Mouse (Mus musculus): ENCODE results near the gene Egln3.

Egln3 gene

DNA sequence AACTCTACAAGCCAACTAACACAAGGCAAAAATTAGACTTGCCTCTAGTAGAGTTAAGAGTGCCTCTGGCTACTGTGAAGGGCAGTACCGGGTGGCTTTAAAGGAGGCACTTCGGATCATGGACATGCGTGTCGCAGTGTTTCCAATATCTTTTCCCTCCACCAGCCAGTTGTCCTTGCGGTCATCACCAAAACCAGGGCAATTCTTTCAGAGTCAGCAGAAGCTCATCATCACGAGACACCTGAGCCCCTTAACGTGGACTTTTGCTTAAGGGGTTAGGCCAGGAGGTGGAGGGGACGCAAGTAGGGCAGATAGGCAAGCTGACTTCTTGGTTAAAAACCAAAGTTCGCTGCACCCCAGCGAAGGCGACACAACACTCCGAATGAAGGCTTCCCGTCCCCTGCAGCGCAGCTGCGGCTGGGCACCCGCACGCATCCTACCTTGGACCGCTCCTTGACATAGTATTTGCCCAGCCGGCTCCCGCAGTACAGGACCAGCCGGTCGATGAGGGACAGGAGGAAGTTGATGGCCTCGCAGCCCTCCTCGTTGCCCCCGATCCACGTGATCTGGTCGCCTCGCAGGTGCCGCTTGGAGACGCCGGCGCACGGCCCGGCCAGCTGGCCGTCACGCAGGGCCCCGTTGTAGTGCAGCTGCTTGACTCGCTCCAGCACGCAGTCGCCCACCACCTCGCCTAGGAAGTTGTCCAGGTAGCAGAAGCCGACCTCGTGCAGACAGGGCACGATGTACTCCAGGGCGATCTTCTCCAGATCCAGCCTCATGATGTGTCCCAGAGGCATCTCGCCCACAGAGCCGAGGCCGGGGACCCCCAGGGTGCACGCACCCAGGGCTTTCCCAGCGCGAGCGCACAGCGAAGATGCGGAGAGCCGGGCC is 650 bp downstream of the Egln3 start:
- DNase-seq (ENCODE audit: low spot score): no peak

DNA sequence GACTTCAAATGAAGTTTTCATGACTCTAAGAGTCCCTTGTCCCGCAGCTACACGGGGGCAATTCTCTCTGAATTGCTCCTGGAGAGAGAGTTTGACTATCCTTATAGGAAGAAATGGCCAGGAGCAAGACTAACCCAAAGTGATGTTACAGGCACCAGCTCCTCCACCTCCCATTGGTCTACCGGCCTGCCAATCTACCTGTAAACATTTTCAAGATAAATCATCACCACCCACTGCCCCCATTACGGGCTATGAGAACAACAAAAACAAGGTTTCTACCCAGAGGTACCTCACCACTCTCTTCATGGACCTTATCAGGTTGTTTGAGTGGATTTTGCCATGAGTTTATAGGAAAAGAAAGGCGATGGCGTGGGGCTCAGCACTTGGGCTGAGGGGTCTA is 1.4 kb downstream of the Egln3 start:
- no peak for DNase-seq (ENCODE audit: low spot score)

DNA sequence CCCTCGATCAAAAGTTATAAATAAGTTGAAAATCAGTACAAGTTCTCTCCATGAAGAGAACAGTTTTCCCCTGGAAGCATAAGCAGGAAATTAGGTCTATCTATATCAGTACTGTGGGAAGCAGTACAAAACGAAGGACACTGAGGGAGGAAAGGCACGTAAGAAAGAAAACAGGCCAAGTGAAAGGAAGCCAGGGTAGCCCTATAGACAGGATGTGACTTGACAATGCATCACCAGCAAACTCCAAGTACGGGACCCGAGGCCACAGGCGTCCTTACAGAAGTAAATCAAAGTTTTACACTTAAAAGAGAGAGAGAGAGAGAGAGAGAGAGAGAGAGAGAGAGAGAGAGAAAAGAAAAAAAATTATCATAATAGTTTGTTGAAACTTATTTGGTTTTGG is 2.8 kb downstream of the Egln3 start:
- no peak for DNase-seq (ENCODE audit: low spot score)

DNA sequence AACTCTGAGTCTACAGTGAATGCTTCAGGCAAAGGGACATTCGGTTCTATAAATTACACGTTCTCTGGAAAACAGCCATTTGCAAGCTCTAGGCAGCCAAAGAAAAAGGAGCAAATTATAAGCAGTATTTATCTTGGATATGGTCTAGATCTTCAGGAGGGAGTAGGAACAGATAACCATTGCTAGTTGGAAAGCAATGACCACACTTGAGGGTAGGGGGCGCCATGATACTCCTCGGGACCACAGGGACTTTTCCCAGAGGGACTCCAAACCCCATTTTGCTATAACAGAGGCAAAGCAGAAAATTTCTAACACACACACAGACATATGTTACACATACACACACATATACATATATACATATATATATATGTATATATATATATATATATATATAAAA is 3.5 kb downstream of the Egln3 start:
- no peak for DNase-seq (ENCODE audit: low spot score)

DNA sequence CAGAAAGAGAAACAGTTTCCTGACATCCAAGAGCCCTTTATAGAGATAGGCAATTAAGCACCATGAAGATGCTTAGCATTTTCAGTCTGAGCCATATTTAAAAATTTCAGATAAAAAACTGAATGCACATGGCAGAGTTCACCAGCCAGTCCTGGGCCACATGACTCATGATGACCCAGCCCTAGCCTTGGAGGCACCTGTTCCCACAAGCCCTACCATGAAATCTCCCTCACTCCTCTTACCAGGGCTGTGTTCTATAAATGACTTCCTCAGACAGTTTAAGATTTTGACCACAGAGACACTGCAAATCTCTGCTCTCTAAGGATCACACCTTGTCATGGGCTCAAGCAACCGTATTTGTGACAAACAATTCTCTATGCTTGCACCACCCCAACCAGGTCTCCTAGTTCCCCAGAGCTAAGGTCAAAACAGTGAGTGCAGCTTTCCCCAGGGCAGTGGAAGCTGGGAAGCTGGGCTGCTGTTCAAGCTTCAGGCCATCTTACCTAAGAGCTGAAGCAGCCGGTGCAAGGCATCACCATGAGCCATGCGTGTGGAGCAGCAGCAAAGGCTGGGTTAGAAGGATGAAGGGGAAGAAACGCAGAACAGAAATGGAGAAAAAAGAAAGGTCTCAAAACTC is 5.3 kb downstream of the Egln3 start:
- no peak for DNase-seq (ENCODE audit: low spot score)

DNA sequence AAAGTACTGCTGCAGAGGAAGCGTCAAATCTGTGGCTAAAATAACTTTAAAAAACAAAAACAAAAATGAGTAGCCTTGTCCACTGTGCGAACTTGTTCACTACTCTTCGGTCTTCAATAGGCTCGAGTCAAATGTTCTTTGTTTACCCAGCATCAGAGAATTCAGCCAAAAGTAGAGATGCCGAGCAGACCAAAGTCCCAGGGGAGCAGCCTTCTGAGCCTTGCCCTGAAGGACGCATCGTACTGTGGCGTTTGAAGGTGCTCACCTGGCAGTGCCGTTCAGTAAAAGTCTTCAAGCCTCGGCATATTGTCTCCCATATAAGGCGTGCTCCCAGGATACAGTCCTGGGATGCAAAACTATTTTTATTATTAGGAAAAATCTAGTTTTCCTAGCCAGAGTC is 5.8 kb downstream of the Egln3 start:
- DNase-seq (ENCODE audit: low spot score): no peak

DNA sequence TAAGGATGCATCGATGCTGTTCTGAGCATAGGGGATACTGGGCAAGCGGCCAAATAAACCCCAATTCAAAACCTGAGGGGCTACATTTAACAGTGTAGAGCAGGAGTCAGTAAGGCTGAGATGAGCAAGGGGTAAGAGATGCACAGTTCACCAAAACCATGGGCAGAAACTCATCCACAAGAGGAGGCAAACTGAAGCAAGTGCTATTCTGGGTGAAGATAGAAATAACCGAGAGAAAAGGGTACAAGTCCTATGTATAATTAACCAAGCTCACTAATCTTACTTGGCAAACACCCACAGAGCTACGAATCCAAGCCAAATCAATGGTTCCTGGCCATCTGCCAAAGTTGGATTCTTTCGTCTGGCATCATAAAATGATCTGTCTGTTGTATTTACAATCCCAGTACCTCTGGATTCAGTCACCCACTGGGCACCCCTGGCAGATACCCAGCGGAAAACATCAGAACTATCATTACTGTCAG is 6.3 kb downstream of the Egln3 start:
- no peak for DNase-seq (ENCODE audit: low spot score)

DNA sequence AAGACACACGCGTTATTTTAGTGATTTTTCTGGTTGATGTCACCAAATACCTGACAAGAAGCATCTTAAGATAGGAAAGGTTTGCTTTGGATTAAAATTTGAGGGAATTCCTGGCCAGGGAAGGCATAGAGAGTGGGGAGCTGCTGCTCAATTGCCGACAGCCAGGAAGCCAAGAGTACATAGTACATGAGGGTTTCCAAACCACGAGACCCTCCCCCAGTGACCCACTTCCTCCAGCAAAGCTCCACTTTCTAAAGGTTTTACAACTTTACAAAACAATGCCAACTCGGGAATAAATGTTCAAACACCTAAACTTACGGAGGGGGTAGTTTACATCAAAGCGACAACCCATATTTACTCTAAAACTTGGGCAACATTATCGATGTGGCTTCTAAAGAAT is 6.8 kb downstream of the Egln3 start:
- DNase-seq (ENCODE audit: low spot score): no peak

DNA sequence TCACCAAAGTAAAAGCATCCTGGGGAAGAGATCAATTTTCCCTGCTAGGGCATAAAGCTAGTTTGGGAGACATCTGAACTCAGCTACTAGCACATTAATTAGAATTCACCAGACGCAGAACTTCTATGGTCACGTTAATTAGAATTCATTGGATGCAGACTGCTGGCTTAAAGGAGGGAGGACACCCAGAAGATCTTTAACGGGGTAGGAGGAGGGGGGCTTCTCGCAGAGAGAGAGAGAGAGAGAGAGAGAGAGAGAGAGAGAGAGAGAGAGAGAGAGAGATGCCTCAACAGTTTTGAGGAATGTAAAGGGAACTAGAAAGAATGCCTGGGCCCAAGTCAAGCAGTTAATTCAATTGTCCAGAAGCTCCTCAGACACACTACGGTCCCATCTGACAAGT is 9.5 kb downstream of the Egln3 start:
- DNase-seq (ENCODE audit: low spot score): no peak

DNA sequence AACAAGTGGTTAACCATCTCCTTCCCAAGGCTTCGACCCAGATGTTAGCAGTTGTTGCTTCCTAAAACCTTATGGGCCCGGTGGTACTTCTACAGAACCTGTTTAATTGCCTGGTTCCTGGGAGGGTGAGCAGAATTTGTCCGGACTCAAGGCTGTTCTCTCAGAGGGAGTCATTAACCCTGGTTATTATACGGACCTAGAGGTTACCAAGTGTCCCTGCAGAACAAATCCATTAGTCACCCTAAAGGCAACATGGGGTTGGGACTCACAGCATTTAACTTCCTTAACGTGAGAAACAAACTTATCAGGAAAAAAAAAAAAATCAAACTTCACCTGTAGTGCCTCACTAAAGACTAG is 11.4 kb downstream of the Egln3 start:
- DNase-seq (ENCODE audit: low spot score): no peak

DNA sequence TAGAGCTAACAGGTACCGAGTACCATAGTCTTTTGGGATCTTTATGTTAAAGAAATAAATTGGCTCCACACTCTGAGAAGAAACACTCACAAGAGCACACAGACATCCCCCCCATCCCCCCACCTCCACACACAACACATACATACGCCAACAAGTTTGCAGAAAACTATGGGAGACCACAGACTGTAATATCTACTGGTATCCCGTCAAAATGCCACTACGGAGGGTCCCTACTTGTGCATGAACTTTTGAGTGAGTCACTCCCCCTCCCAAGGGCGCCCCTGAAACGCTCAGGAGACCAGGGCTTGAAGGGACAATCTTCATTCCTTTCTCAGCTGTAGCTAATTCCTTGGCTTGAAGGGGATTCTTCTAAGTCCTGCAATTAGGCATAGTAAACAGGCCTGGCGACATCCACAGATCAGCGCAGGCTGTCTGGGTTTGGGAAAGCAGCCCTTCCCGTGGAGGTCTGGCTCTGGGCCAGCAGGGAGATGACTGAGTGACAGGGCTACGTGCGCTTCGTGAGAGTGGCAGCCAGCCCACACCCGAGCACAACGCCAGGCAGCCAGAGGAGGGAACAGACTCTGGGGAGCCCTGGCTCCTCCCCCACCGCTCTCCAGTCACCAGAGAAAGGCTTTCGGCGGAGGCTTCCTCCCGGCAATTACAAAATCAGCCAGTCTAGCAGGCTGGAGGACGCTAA is 11.9 kb downstream of the Egln3 start:
- peak; percentile 79 for DNase-seq (ENCODE audit: low spot score)

DNA sequence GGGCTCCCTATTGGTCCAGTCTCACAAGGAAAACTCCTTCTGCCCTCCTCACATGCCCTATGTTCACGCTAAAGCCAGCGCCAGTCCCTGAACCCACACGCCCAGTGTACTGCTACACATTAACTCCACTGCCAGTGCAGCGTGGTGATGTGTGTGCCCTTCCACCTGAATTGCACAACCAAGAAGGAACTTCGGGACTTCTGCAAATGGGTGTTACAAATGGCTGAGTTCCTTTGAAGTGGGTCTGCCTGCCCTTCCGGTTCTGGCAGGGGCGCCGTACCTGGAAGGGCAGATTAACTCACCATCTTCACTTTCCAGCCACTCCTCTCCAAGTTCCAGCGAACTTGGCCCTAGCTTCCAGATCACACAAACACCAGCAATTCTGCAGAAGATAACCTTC is 12.5 kb downstream of the Egln3 start:
- DNase-seq (ENCODE audit: low spot score): peak; percentile 34

DNA sequence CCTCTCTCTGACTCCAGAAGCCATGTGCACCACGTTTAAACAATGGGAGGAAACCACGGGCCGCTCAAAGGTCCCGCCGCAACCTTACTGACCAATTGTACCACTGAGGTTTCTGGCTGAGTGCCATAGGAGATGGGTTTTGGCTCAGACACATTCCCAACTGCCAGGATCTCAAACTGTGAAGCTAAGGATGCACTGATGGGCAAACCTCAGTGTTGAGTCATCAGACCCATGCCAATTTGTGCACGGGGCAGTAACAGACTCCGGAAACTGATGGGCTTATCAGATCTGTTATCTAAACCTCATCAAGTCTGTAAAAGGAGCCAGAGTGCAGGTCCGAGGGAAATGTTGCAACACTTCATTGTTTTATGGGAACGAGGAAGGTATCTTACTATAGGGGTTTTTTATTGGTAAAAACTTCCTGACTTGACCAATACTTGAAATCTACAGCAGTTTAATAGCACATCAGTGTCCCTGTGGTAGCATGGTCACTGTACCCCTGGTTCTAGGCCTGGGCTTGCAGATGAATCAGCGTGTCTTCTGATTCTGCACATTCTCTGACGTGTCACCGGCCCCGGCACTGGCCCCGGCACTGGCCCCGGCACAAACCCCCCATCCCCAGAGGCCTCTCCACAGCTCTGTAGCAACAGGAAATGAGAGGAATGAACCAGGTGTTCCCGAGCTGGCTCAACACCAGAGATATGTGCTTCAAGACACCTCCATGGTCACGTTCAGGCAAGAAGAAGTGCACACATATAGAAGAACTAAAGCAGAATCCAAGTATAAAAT is 15.7 kb downstream of the Egln3 start:
- peak; percentile 26 for DNase-seq (ENCODE audit: low spot score)

DNA sequence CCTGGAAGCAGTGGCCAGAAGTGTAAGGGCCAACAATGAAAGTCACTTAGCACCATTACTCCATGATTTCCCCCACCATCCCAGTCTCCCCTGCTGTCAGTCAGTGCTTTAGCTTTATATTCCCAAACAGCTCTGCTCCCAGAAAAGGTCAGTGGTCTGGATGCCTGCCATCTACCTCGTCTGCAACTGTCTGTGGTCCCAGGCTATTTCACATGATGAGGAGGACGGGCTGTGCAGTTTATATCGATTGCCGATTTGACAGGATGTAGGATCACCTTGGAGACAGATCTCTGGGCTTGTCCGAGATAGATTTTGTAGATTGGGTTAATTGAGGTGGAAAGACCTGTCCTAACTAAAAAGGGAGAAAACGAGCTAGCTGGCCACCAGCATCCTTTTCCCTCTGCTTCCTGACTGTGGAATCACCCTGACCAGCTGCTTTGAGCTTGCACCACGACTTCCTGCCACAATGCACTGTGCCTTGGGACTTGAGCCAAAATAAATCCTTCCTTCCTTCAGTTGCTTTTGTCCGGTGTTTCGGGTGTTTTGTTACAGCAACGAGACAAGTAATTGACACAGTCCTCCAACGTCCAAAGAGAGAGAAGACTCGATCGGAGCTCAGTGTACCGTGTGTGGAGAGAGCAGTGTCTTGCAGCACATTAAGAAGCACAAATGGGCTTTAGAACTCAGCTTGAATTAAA is 16.6 kb downstream of the Egln3 start:
- DNase-seq (ENCODE audit: low spot score): no peak

DNA sequence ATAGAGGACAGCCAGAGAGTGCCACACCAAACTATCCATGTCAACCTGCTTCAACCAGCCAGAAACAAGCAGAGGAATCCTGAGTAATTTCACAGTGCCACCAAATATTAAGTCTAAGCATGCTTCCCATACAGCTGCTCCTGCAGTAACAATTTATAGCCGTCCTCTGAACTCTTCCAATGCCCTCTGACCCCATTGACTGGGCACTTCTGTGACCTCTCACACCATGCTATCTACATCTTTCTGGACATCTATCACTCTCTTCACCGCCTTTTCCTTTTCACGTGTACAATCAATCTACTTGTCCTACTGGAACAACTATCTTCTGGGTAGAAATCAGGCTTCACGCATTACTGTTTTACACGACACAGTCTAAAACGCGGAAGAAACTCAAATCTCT is 19.4 kb downstream of the Egln3 start:
- DNase-seq (ENCODE audit: low spot score): no peak

DNA sequence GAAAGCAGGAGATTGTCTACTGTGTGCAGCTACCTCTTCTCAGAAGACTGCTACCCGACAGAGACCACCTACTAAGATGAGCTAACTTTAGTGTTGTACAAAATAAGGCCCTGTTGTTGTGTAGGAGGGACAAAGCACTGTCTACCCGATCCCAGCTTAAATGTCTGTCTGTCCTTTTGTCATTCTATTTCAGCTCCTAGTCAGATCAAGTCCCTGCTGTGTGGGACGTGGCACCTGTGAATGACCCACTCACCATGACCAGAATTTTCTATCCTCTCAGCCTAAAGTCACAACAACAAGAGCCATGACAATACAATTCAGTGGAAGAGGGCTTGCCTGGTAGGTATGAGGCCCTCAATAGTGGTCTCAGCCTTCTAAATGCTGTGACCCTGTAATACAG is 25.3 kb downstream of the Egln3 start:
- DNase-seq (ENCODE audit: low spot score): no peak

DNA sequence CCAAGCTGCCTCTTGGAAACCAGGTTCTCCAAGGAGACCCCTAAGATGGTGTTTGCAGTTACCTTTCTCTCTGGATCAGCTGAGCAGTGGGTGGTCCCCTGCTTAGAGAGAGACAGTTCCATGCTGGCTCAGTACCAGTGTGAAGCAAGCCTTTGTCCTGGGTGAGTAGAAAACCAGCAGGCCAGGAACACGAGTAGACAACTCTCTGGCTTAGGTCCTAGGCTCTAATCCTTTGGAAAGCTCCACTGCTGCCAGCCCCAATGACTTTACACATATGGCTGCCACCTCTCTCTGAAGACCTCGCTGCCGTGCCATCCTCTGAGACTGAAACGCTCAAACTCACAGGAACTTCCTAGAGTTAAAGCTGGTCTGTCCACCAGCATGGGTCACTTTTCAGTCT is 34.9 kb downstream of the Egln3 start:
- no peak for DNase-seq (ENCODE audit: low spot score)

DNA sequence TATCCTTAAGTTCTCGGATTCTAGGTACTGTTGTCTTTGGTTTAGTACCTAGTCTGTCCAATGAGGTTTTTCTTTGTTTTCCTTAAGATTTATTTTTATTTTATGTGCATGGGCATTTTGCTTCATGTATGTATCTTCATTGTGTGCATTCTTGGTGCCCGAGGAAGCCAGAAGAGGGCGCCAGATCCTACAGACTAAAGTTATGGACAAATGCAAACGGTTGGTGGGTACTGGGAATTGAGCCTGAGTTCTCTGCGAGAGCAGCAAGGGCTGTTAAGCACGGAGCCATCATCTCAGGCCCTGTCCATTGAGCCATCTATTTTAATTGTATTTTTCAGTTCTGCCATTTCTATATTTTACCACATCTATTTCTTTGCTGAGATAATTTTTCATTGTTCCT is 35.9 kb downstream of the Egln3 start:
- DNase-seq (ENCODE audit: low spot score): no peak

DNA sequence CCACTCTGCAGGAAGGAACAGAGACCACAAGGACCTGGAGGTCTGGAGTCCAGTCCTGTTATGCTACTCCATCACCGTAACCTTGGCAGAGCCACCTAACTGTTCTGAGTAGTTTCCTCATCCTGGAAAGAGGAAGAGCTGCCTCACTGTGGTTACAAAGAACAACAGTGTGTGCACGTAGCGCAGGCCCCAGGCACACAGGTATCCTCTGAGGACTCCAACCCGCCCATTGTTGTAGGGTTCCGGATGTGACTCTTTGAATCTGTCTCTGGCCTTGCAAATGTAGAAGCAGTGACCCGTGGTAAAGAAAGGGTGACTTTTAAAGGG is 39.0 kb downstream of the Egln3 start:
- DNase-seq (ENCODE audit: low spot score): no peak

DNA sequence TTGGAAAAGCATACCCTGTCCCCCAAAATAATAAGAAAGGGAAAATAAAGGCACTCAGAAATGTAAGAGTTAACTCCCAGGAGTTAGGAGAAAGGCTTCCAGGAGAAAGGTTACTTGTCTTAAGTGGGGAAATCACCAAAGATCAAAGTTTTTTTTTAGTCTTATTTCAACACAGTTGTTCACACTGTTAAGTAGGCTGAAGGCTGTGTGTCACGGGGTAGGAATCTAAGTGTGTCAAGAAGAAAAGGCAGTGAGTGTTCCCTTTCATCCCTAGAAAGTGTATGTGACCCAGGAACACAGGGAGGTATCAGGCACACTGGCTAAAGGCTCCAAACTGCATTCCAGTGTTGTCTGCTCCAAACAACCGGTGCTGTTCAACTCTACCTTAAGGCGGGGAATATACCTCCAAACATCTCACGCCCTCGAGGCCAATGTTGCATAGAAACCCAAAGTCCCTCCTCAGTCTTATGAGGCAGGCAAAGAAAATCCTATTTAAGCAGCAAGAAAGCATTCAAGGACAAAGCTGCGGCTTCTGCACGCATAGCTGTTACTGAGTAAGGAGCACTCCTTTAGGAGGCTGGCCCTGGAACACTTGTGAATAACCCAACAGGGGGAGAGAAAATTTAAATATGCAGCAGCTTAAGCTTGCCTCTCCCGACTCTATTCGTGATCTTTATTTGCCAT is 39.5 kb downstream of the Egln3 start:
- peak; percentile 52 for DNase-seq (ENCODE audit: low spot score)

DNA sequence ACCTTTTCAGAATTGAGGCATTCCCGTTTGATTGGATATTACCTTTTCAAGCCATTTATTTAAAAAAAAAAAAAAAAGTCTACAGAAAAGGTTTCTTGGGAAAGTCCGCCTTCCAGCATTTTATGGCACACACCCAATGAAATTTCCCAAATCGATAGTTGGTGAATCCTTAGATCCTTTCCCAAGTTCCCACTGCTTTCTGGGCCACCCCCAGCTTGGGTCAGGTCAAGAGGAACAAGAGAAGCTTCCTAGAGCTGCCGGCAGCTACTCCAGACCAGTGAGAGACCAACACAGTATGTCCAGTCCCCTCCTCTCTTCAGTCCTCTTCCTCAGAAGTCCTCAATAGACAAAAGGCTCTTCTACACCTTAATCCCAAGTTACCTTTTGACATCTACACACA is 40.5 kb downstream of the Egln3 start:
- DNase-seq (ENCODE audit: low spot score): no peak
